9 mouse cellular contexts compared by ENCODE assay signal in the genomic region with DNA sequence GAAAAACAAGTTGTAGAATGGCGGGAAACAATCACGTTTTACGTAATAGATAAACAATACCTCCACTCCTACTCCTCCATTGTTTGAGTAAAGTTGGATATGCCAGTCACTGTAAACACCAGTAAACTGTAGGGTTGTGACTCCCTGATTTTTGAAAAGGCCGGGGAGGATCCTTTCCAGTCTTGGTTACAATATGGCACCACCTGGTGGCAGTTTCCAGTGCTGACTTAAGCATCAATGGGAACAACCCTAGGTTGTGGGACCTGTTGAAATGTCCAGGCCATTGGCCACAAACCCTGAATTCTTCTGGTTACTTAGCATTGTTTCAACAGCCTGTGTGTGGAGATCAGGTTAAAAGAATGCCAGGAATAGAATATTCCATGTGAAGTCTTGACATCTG. TPM values are rescaled to one million over a fixed set of nuclear protein-coding genes. Genes with fewer than 3 reads are reported as not detected.
DNase-seq lines count a peak whose midpoint lies in the region; ATAC-seq and TF ChIP-seq lines count a peak whose summit lies in the region.
"Had no signal": no experiment of that assay in that cellular context is flagged by ENCODE, and none has a peak within 500 bp of the region (broad histone marks: within the 10 kb centered on the region; RNA-seq: fewer than 3 reads in every experiment).

No protein-coding gene starts in this region.

- H3K4me2 ChIP-seq in lung, embryonic 16.5 days (ENCODE audit: low read depth, low read length), result no peak overlapping the region
- H3K4me2 ChIP-seq: heart, embryonic 13.5 days had no signal

- H3K9ac ChIP-seq in lung, embryonic 16.5 days (ENCODE audit: low read length), result no peak overlapping the region
- H3K9ac ChIP-seq: heart, embryonic 13.5 days had no signal

- H3K27ac ChIP-seq in cerebellum, adult 2 months (ENCODE audit: insufficient read depth, low read length), result no peak overlapping the region
- no peak overlapping the region for H3K27ac ChIP-seq in lung, embryonic 16.5 days (ENCODE audit: low read length)
- H3K27ac ChIP-seq: heart, embryonic 13.5 days had no signal

- no peak for ATAC-seq in cerebellum, adult (ENCODE audit: insufficient number of reproducible peaks, low FRiP score, low TSS enrichment)
- 0 out of 2 replicates have a peak, but pooled peaks have one; percentile 45 for ATAC-seq in lung, embryonic 16.5 days (ENCODE audit: low read depth)

- H3K36me3 ChIP-seq in lung, embryonic 16.5 days (ENCODE audit: control insufficient read depth, insufficient read depth, low read length), result no peaks in the 10 kb centered on the region

- no peaks in the 10 kb centered on the region for H3K9me3 ChIP-seq in lung, embryonic 16.5 days (ENCODE audit: control insufficient read depth, low read length)
- H3K9me3 ChIP-seq: heart, embryonic 13.5 days had no signal

- 59% methylated on average over 4 of the region's 4 CpGs for WGBS in cerebellum, adult 2 months
- 43% methylated on average over 4 of the region's 4 CpGs for WGBS in lung, embryonic 16.5 days

- TF ChIP-seq CTCF in cerebellum, adult 2 months (IDR thresholded peaks at IDR 0.05; ENCODE audit: borderline replicate concordance, insufficient read depth, low read depth, low read length), result peak; percentile 17; the same call in 1 of the 2 replicates

- H3K4me3 ChIP-seq in cerebellum, adult 2 months (replicated peaks; ENCODE audit: insufficient read depth, low read depth, low read length), result no peak overlapping the region
- H3K4me3 ChIP-seq in lung, embryonic 16.5 days (ENCODE audit: low read length), result no peak overlapping the region
- H3K4me3 ChIP-seq: heart, embryonic 13.5 days had no signal

- no peaks in the 10 kb centered on the region for H3K4me1 ChIP-seq in cerebellum, adult 2 months (ENCODE audit: control insufficient read depth, insufficient read depth, low read length)
- no peaks in the 10 kb centered on the region; the same call in 1 of the 2 replicates for H3K4me1 ChIP-seq in lung, embryonic 16.5 days (replicated peaks; ENCODE audit: control insufficient read depth, insufficient read depth, low read length)
- H3K4me1 ChIP-seq: heart, embryonic 13.5 days had no signal

- no peak for TF ChIP-seq POLR2A in cerebellum, adult 2 months (IDR thresholded peaks at IDR 0.05; ENCODE audit: borderline replicate concordance, insufficient read depth, low read length)

- DNase-seq in cerebellum, adult 2 months, result peak in 1 of 2 experiments; percentile 7
- DNase-seq in testis, postnatal 10 days (ENCODE audit: low spot score), result peak; percentile 78
- no peak for DNase-seq in testis, postnatal 14 days (ENCODE audit: low spot score)
- peak; percentile 22 for DNase-seq in embryo, embryonic 11.5 days (ENCODE audit: low read depth, low spot score)
- peak; percentile 80 for DNase-seq in kidney, postnatal 10 days
- DNase-seq in right cerebral cortex, postnatal 4 days, result peak; percentile 74

- H3K27me3 ChIP-seq in cerebellum, adult 2 months (ENCODE audit: control insufficient read depth, insufficient read depth, low read length), result no peaks in the 10 kb centered on the region
- H3K27me3 ChIP-seq in lung, embryonic 16.5 days (ENCODE audit: control insufficient read depth, insufficient read depth, low read depth, low read length), result no peaks in the 10 kb centered on the region
- H3K27me3 ChIP-seq: heart, embryonic 13.5 days had no signal

RNA-seq across cellular contexts. Expression of a gene that starts 43.5 kb away (rescaled TPM):
- polyA plus RNA-seq in cerebellum, adult 2 months (2012; rRNA removed), result 9.8 and 9.9 TPM in 2 replicates
- polyA plus RNA-seq in lung, embryonic 16.5 days (2015; fragmentation: Nextera tagmentation; extraction: Ambion mirVana), result 6.6 and 7.3 TPM in 2 replicates
